Mouse (Mus musculus) intestine, postnatal 0 days (tissue): ENCODE measurements around the gene Pbld1. TPM values are rescaled to one million over a fixed set of nuclear protein-coding genes. Genes with fewer than 3 reads are reported as not detected.

Experiments used
- ATAC-seq: fragments of 200-750 bp; cut with Nextera tagmentation; 2 replicates; pipeline ENCODE4 v1.8.0; 2017; ENCODE audit warnings: mild to moderate bottlenecking, moderate TSS enrichment, moderate library complexity
- H3K27ac ChIP-seq: fragments of 300-500 bp; sonication (generic); 2 replicates; pipeline ENCODE4 v1.5.1; 2014; ENCODE audit warnings: mild to moderate bottlenecking, low read depth, low read length, moderate library complexity
- H3K27me3 ChIP-seq: fragments of 300-500 bp; sonication (generic); replicated peaks from 2 replicates; pipeline ENCODE4 v1.6.1; 2014; ENCODE audit warnings: low read length, mixed read lengths; ENCODE audit not compliant: control insufficient read depth, insufficient read depth
- H3K36me3 ChIP-seq: fragments of 300-500 bp; sonication (generic); 2 replicates; pipeline ENCODE4 v1.6.1; 2014; ENCODE audit warnings: mild to moderate bottlenecking, moderate library complexity; ENCODE audit not compliant: control insufficient read depth, insufficient read depth
- H3K4me1 ChIP-seq: fragments of 300-500 bp; sonication (generic); replicated peaks from 2 replicates; pipeline ENCODE4 v1.6.1; 2014; ENCODE audit warnings: antibody characterized with exemption, low read length, mixed read lengths; ENCODE audit not compliant: control insufficient read depth, insufficient read depth
- H3K4me2 ChIP-seq: fragments of 300-500 bp; sonication (generic); replicated peaks from 2 replicates; pipeline ENCODE4 v1.6.1; 2014; ENCODE audit warnings: low read depth, mild to moderate bottlenecking, moderate library complexity
- H3K4me3 ChIP-seq: fragments of 300-500 bp; sonication (generic); 2 replicates; pipeline ENCODE4 v1.5.1; 2014; ENCODE audit warnings: low read depth, low read length
- H3K9ac ChIP-seq: fragments of 300-500 bp; sonication (generic); 2 replicates; pipeline ENCODE4 v1.6.1; 2014; ENCODE audit warnings: mild to moderate bottlenecking, low read depth, low read length
- H3K9me3 ChIP-seq: fragments of 300-500 bp; sonication (generic); 2 replicates; pipeline ENCODE4 v1.6.1; 2016; ENCODE audit warnings: mixed run types; ENCODE audit not compliant: control insufficient read depth
- CTCF ChIP-seq: sonication (generic); IDR thresholded peaks from 2 replicates; pipeline ENCODE4 v1.5.1; 2016; ENCODE audit warnings: low read depth, mild to moderate bottlenecking, control low read depth, antibody characterized with exemption, moderate library complexity
- WGBS: fragments of 180-500 bp; shearing (Covaris S2); extraction: QIAGEN DNeasy Blood & Tissue Kit; methylation state at CpG from one replicate; pipeline ENCODE4 v1.1.7; 2014; 5-methylcytosine and 5-hydroxymethylcytosine counted together
- polyA plus RNA-seq: library from polyadenylated mRNA; unstranded; fragments of >200 nt; fragmentation: Nextera tagmentation; extraction: Ambion mirVana; gene quantifications from 2 replicates; pipeline ENCODE4 v1.2.1, GENCODE M21; 2015

The Pbld1 gene
- polyA plus RNA-seq, 1 experiment from 2014 or later = 2.1 TPM

GRCm38 (mm10) chr10:63099521-63099920 lies 39.6 kb downstream of the Pbld1 start, which contains the start of gene Atoh7:
TSS of gene Atoh7 (plus strand) at chr10:63099651.
- peak within 1 kb of the TSS; percentile 35; the same call in 1 of the 2 replicates for H3K9ac ChIP-seq
- no peak for ATAC-seq
- peak within 1 kb of the TSS; percentile 87 for H3K4me2 ChIP-seq
- H3K27ac ChIP-seq = no peak within 1 kb of the TSS
- peak within 1 kb of the TSS; percentile 51 for H3K4me3 ChIP-seq
- no peaks in the 10 kb centered on the region for H3K36me3 ChIP-seq
- 12% methylated on average over 16 of the region's 16 CpGs for WGBS
- 0 out of 2 replicates have a peak, but pooled peaks cover 2% of the 10 kb centered on the region for H3K4me1 ChIP-seq
- no peaks in the 10 kb centered on the region for H3K9me3 ChIP-seq
- H3K27me3 ChIP-seq = peaks cover 15% of the 10 kb centered on the region
- no peak for TF ChIP-seq CTCF

- TF ChIP-seq CTCF = 0 out of 2 replicates have a peak, but pooled peaks have one; percentile 22
- ATAC-seq = no peak
- H3K27ac ChIP-seq = no peak overlapping the region
- H3K36me3 ChIP-seq = no peaks in the 10 kb centered on the region
- peak overlapping the region; percentile 87 for H3K4me2 ChIP-seq
- H3K4me1 ChIP-seq = 0 out of 2 replicates have a peak, but pooled peaks cover 2% of the 10 kb centered on the region
- under 1% methylated on average over 62 of the region's 62 CpGs for WGBS
- peaks cover 15% of the 10 kb centered on the region for H3K27me3 ChIP-seq
- peak overlapping the region; percentile 51 for H3K4me3 ChIP-seq
- no peaks in the 10 kb centered on the region for H3K9me3 ChIP-seq
- H3K9ac ChIP-seq = peak overlapping the region; percentile 35; the same call in 1 of the 2 replicates
Measured at GRCm38 (mm10) chr10:63099941-63100562, 40.1 kb downstream of the Pbld1 start.

GRCm38 (mm10) chr10:63100657-63101056 lies 40.7 kb downstream of the Pbld1 start:
- ATAC-seq = no peak
- Histone ChIP-seq H3K4me1 (0 out of 2 replicates have a peak, but pooled peaks cover 2% of the 10 kb centered on the region), H3K27ac (no peak overlapping the region), H3K9ac (no peak overlapping the region), H3K36me3 (no peaks in the 10 kb centered on the region), H3K9me3 (no peaks in the 10 kb centered on the region), H3K27me3 (peaks cover 15% of the 10 kb centered on the region), H3K4me2 (peak overlapping the region; percentile 87), H3K4me3 (peak overlapping the region; percentile 51)
- 28% methylated on average over 9 of the region's 9 CpGs for WGBS
- TF ChIP-seq CTCF = no peak

- H3K9me3 ChIP-seq = no peaks in the 10 kb centered on the region
- no peaks in the 10 kb centered on the region for H3K27me3 ChIP-seq
- ATAC-seq = no peak
- no peaks in the 10 kb centered on the region for H3K4me1 ChIP-seq
- H3K27ac ChIP-seq = no peak overlapping the region
- WGBS = 51% methylated on average over 5 of the region's 5 CpGs
- no peaks in the 10 kb centered on the region for H3K36me3 ChIP-seq
- H3K4me3 ChIP-seq = no peak overlapping the region
- TF ChIP-seq CTCF = peak; percentile 59
- H3K4me2 ChIP-seq = no peak overlapping the region
- H3K9ac ChIP-seq = no peak overlapping the region
Measured at GRCm38 (mm10) chr10:63113027-63113604, 53.2 kb downstream of the Pbld1 start.

GRCm38 (mm10) chr10:63113716-63114360 lies 53.9 kb downstream of the Pbld1 start:
- TF ChIP-seq CTCF = no peak
- no peaks in the 10 kb centered on the region for H3K9me3 ChIP-seq
- no peaks in the 10 kb centered on the region for H3K27me3 ChIP-seq
- H3K9ac ChIP-seq = no peak overlapping the region
- no peak overlapping the region for H3K27ac ChIP-seq
- no peak for ATAC-seq
- no peak overlapping the region for H3K4me3 ChIP-seq
- no peaks in the 10 kb centered on the region for H3K36me3 ChIP-seq
- no peak overlapping the region for H3K4me2 ChIP-seq
- H3K4me1 ChIP-seq = no peaks in the 10 kb centered on the region
- WGBS = 84% methylated on average over 6 of the region's 6 CpGs

GRCm38 (mm10) chr10:63115881-63116280 lies 55.9 kb downstream of the Pbld1 start:
- no peak overlapping the region for H3K27ac ChIP-seq
- H3K9ac ChIP-seq = no peak overlapping the region
- H3K27me3 ChIP-seq = no peaks in the 10 kb centered on the region
- 87% methylated on average over 15 of the region's 15 CpGs for WGBS
- no peak for ATAC-seq
- no peaks in the 10 kb centered on the region for H3K4me1 ChIP-seq
- no peak overlapping the region for H3K4me2 ChIP-seq
- no peaks in the 10 kb centered on the region for H3K9me3 ChIP-seq
- no peaks in the 10 kb centered on the region for H3K36me3 ChIP-seq
- no peak overlapping the region for H3K4me3 ChIP-seq
- no peak for TF ChIP-seq CTCF
